Mouse (Mus musculus): ENCODE measurements at regions not wholly inside any gene's neighbourhood (a gene's known extent, or its start where the extent isn't known, plus 50 kb on each side); places are given as distances from the start of the nearest gene placed in this dataset.

- DNase-seq (ENCODE audit: low spot score in 2 of 2) = no peak
These were observed 185.8 kb upstream of the Zfp507 start for GRCm38 (mm10) chr7:35988449-35989109.

GRCm38 (mm10) chr7:35977986-35978385 is 175.2 kb upstream of the Zfp507 start:
- DNase-seq (ENCODE audit: low spot score in 2 of 2) = no peak

DNA sequence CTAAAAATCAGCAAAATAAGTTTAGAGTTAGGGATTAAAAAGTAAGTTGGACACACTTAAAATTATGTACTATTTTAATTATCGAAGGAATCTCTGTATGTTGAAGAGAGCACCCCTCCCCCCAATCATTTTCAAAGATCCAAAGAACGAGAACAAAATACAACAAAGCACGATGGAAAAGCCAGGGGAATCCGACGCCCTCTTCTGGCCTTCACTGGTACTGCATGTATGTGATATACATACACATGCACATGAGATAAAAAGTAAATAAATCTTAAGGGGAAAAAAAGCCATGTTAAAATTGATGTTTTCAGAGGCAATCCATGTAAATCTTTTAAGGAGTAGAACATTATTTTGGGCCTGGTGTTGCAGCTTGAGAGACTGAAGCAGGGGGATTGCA is 155.9 kb upstream of the Zfp507 start:
- no peak for DNase-seq (ENCODE audit: low spot score in 2 of 2)

DNA sequence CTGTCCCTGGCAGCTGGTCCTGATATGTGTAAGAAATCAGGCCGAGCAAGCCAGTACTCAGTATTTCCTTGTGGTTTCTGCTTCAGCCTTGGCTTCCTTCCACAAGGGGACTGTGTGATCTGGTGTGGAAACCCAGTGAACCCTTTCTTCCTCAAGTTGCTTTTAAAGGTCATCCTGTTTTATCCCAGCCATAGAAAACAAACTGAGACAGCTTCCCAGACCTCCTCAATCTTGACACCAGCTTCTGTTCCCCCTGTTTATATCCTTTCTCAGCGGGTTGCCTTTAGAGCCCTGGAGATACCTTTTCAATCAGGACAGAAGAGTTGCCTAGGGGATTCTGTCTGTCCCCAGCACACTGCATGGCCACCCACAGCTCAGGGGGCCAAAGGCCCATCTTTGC is 155.2 kb upstream of the Zfp507 start:
- DNase-seq (ENCODE audit: low spot score in 2 of 2) = no peak

DNA sequence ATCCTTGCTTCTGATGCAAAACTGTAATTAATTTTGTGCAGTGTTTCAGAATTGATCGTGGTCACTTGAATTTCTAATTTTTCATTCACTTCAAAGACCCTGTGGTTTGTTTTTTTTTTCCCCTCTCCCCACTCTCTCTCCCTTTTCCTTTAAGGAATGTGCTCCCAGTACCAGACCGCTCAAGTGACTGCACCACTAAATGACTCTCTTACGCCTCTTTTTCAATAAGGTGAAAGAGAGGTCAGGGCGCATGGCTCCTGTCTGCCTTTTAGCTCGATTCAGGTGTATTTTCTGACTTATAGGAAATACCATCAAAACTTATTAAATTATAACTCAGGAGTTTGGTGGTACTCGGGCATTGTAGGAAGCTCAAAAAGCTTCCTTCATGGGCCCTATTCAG is 146.0 kb upstream of the Zfp507 start:
- no peak for DNase-seq (ENCODE audit: low spot score in 2 of 2)

GRCm38 (mm10) chr7:35948389-35948788 is 145.6 kb upstream of the Zfp507 start:
- DNase-seq (ENCODE audit: low spot score in 2 of 2) = peak in 1 of 2 experiments; percentile 5

DNA sequence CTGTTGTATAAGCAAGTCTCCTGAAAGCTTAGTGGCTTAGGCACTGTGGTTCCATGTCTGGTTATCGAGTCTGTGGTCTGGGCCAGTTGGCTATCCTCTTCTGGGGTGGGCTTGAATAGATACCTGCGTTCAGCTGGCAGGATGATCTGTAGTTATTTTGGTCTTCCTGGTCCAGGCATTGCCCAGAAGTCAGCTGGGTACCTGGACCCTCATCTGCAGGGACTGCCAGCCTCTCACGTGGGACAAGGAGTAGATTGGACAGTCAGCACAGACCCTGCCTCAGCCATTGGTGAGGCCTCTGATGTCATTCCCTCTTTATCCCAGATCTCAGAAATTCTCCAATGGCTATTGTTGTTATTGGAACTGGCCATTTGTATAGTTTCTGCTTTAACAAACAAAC is 138.3 kb upstream of the Zfp507 start:
- no peak for DNase-seq (ENCODE audit: low spot score in 2 of 2)

DNA sequence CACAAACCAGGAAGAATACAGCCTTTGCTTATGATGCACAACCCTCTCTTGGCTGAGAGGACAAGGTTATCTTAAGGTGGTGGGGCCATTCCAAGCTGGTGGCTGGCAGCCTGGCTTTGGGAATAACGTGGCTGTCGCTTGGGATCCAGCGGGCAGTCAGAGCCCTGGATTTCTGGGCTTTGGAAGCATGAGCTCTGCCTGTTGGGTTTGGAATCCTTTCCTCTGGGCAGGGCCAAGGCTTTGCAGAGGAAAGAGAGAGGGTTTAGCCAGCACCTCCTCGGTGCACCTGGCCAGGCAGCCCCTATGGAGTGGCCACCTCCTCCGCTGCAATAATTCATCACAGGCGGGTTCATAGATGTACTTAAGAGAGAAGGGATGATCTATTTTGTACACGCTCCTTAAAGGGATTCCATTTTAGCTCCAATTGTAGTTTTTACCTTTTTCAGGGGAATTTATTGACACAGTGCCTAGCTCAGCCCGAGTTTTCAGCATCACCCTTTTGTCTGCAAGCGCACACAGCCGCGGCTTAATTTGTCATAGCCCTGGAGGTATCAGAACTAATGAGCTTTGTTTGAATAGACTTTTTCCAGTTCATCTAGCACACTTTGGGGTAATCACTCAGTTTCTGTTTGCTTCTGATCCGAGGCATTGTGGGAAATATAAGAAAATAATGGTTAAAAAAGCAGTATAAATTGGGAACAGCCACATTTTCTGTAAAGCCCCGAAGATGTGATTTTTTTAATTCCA is 135.5 kb upstream of the Zfp507 start:
- DNase-seq (ENCODE audit: low spot score in 2 of 2) = no peak

DNA sequence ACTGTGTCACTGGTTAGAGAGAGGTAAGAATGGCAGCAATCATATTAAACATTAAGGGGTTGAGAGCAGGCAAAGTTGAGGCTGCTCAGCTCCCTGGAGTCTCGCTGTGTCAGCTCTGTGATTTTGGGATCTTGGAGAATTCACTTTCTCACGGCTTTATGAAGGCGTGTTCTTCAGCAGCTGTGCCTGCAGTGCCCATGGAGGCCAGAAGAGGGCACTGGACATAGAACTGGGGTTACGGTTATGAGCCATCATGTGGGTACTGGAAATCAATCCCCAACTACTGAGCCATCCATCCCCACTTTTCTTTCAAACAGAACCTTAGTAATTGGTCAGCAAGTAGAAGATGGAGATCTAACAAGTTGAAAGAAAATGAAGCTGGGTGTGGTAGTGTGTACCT is 123.9 kb upstream of the Zfp507 start:
- DNase-seq (ENCODE audit: low spot score in 2 of 2) = no peak

GRCm38 (mm10) chr7:35922582-35922981 is 119.8 kb upstream of the Zfp507 start:
- no peak for DNase-seq (ENCODE audit: low spot score in 2 of 2)

GRCm38 (mm10) chr7:35920884-35921283 is 118.1 kb upstream of the Zfp507 start:
- DNase-seq (ENCODE audit: low spot score in 2 of 2) = no peak

- peak; percentile 2 to 58 for DNase-seq (ENCODE audit: low spot score in 2 of 2)
These were observed 117.4 kb upstream of the Zfp507 start for GRCm38 (mm10) chr7:35920194-35920609.

- DNase-seq (ENCODE audit: low spot score in 2 of 2) = no peak
These were observed 107.4 kb upstream of the Zfp507 start for GRCm38 (mm10) chr7:35910109-35910706.

GRCm38 (mm10) chr7:35901942-35902381 is 99.2 kb upstream of the Zfp507 start:
- DNase-seq (ENCODE audit: low spot score in 2 of 2) = peak; percentile 53 to 66

DNA sequence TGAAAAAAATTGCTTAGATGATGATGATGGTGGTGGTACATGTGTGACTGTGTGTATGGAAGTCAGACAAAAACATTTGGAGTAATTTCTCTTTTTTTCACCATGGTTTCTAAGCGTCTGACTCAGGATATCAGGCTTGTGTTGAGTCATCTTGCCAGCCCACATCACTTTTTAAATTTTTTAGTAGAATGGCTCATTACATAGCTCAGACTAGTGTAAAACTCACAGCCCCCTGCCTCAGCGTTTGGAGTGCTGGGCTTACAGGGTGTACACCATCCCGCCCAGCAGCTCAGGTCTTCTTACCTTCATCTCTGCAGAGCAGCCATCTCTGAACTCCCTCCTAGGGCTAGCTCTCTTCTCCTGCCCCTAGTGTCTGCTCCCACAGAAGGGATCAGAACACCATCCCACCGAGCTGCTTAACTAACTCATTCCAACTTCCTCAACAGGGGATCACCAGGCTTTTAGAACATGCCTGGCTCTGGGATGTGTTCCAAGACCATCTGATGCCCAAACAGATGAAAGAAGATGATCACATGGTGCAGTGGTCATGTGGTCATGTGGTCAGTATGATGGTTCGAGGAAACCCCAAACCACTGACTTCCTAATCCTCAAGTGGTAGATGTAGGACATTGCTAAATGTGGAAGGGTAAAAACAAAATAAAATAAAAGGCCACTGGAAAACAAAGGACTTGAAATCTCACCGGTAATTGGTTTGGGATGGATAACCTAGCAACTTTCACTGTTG is 96.1 kb upstream of the Zfp507 start:
- no peak for DNase-seq (ENCODE audit: low spot score in 2 of 2)

GRCm38 (mm10) chr7:35893292-35893691 is 90.5 kb upstream of the Zfp507 start:
- DNase-seq (ENCODE audit: low spot score in 2 of 2) = no peak

DNA sequence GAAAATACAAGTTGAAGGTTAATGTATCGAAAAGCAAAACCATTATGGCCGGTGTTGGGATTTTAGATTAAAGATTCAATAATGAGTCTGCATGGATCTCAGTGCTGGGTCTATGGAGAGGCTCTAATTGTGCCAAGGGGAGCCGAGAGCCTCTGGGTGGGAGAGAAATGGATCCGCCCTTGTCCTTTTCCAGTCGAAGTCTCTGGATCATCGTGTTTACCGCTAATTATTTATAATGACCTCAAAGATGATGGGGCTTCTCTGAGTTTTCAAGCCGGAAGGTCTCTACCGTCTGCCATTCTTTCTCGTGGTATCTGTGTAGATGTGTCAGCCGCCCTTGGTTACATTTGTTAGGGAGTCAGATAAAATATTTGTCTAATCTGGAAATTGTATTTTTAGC is 83.2 kb upstream of the Zfp507 start:
- no peak for DNase-seq (ENCODE audit: low spot score in 2 of 2)

- DNase-seq (ENCODE audit: low spot score in 2 of 2) = peak; percentile 37 to 68
These were observed 77.0 kb upstream of the Zfp507 start for GRCm38 (mm10) chr7:35879755-35880304.

DNA sequence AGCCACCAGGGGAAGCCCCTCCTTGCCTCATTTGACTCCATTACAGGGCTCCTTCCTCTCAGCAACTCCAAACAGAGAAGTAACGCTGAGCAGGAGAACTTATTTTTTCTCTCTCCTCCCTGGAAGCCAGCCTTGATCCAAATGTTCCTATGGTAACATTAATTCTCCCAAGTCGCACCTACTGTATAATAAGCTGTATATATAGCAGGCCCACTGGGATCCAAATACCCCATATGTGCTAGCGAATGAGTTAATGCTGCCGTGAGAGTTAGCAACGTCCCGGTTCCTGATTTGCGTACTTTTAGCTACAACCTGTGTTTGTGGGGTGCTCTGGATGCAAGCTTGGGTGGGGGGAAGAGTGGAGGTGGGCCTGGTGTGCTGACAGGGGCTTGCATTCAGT is 75.4 kb upstream of the Zfp507 start:
- DNase-seq (ENCODE audit: low spot score in 2 of 2) = no peak

- no peak for DNase-seq (ENCODE audit: low spot score in 2 of 2)
These were observed 58.2 kb upstream of the Zfp507 start for GRCm38 (mm10) chr7:35861049-35861448.

GRCm38 (mm10) chr7:35859601-35860000 is 56.8 kb upstream of the Zfp507 start:
- DNase-seq (ENCODE audit: low spot score in 2 of 2) = peak in 1 of 2 experiments; percentile 7

- DNase-seq (ENCODE audit: low spot score in 2 of 2) = no peak
These were observed 54.9 kb upstream of the Zfp507 start for GRCm38 (mm10) chr7:35857693-35858092.
